Mouse (Mus musculus) retina, embryonic 14.5 days (tissue): ENCODE measurements around the gene Slc39a11.

Source experiments
- DNase-seq: peaks from one replicate; pipeline ENCODE4 v3.0.0-alpha.2; 2015; ENCODE audit warnings: low spot score

The Slc39a11 gene

GRCm38 (mm10) chr11:113458582-113459210, 191.2 kb downstream of the Slc39a11 start:
- DNase-seq = no peak

GRCm38 (mm10) chr11:113452861-113453568, 196.9 kb downstream of the Slc39a11 start:
- no peak for DNase-seq

GRCm38 (mm10) chr11:113451301-113451700, 198.6 kb downstream of the Slc39a11 start:
- DNase-seq = no peak

GRCm38 (mm10) chr11:113450665-113451064, 199.2 kb downstream of the Slc39a11 start:
- no peak for DNase-seq

GRCm38 (mm10) chr11:113450028-113450427, 199.9 kb downstream of the Slc39a11 start:
- no peak for DNase-seq

- DNase-seq = no peak
These were observed 207.8 kb downstream of the Slc39a11 start for GRCm38 (mm10) chr11:113442036-113442435.

GRCm38 (mm10) chr11:113439328-113440030, 210.4 kb downstream of the Slc39a11 start:
- peak; percentile 88 for DNase-seq

- DNase-seq = no peak
These were observed 211.0 kb downstream of the Slc39a11 start for GRCm38 (mm10) chr11:113438915-113439314.

- no peak for DNase-seq
These were observed 212.5 kb downstream of the Slc39a11 start for GRCm38 (mm10) chr11:113437357-113437756.

GRCm38 (mm10) chr11:113436299-113436698, 213.6 kb downstream of the Slc39a11 start:
- DNase-seq = no peak

- peak; percentile 32 for DNase-seq
These were observed 214.2 kb downstream of the Slc39a11 start for GRCm38 (mm10) chr11:113435696-113436095.

GRCm38 (mm10) chr11:113431161-113431560, 218.7 kb downstream of the Slc39a11 start:
- peak; percentile 89 for DNase-seq

- DNase-seq = no peak
These were observed 224.0 kb downstream of the Slc39a11 start for GRCm38 (mm10) chr11:113425882-113426281.

GRCm38 (mm10) chr11:113425454-113425853, 224.4 kb downstream of the Slc39a11 start:
- no peak for DNase-seq

GRCm38 (mm10) chr11:113424765-113425164, 225.1 kb downstream of the Slc39a11 start:
- no peak for DNase-seq

- no peak for DNase-seq
These were observed 227.3 kb downstream of the Slc39a11 start for GRCm38 (mm10) chr11:113422598-113422997.

- DNase-seq = no peak
These were observed 230.8 kb downstream of the Slc39a11 start for GRCm38 (mm10) chr11:113418921-113419655.

- DNase-seq = no peak
These were observed 231.9 kb downstream of the Slc39a11 start for GRCm38 (mm10) chr11:113417948-113418347.

- DNase-seq = no peak
These were observed 237.3 kb downstream of the Slc39a11 start for GRCm38 (mm10) chr11:113412545-113412944.

GRCm38 (mm10) chr11:113411798-113412197, 238.1 kb downstream of the Slc39a11 start:
- no peak for DNase-seq

- DNase-seq = no peak
These were observed 240.8 kb downstream of the Slc39a11 start for GRCm38 (mm10) chr11:113409121-113409520.

GRCm38 (mm10) chr11:113407474-113407873, 242.4 kb downstream of the Slc39a11 start:
- no peak for DNase-seq
